Mouse (Mus musculus) hindbrain, embryonic 10.5 days (tissue): ENCODE results near the gene Tm7sf3. TPM values are rescaled to one million over a fixed set of nuclear protein-coding genes. Genes with fewer than 3 reads are reported as not detected.

Experiments
- DNase-seq: peaks from one replicate; pipeline ENCODE4 v3.0.0-alpha.2; 2017; ENCODE audit warnings: low spot score
- H3K27ac ChIP-seq: fragments of 300-500 bp; sonication (generic); 2 replicates; pipeline ENCODE4 v1.5.1; 2016; ENCODE audit warnings: mild to moderate bottlenecking, moderate library complexity
- H3K27me3 ChIP-seq: fragments of 300-500 bp; sonication (generic); 2 replicates; pipeline ENCODE4 v1.6.1; 2016; ENCODE audit warnings: mild to moderate bottlenecking; ENCODE audit not compliant: poor library complexity, insufficient read depth, severe bottlenecking
- H3K36me3 ChIP-seq: fragments of 300-500 bp; sonication (generic); 2 replicates; pipeline ENCODE4 v1.6.1; 2016; ENCODE audit warnings: mild to moderate bottlenecking, moderate library complexity
- H3K4me1 ChIP-seq: fragments of 300-500 bp; sonication (generic); replicated peaks from 2 replicates; pipeline ENCODE4 v1.6.1; 2016; ENCODE audit warnings: mild to moderate bottlenecking
- H3K4me3 ChIP-seq: fragments of 300-500 bp; sonication (generic); 2 replicates; pipeline ENCODE4 v1.5.1; 2016; ENCODE audit warnings: mild to moderate bottlenecking, moderate library complexity
- H3K9me3 ChIP-seq: fragments of 300-500 bp; sonication (generic); 2 replicates; pipeline ENCODE4 v1.6.1; 2016; ENCODE audit warnings: mild to moderate bottlenecking, moderate library complexity
- whole genome bisulfite sequencing: fragments of 180-500 bp; shearing (Covaris S2); methylation state at CpG from one replicate; pipeline ENCODE4 v1.1.7; 2016; 5-methylcytosine and 5-hydroxymethylcytosine counted together
- polyA plus RNA-seq: library from polyadenylated mRNA; unstranded; fragments of >200 nt; fragmentation: Nextera tagmentation; extraction: Ambion mirVana; gene quantifications from 2 replicates; pipeline ENCODE4 v1.2.1, GENCODE M21; 2016

Gene Tm7sf3
- polyA plus RNA-seq, 1 experiment from 2014 or later = 23.0 TPM

GRCm38 (mm10) chr6:146643184-146643570, 553 bp upstream of the Tm7sf3 start:
- Histone ChIP-seq H3K36me3 (no peaks in the 10 kb centered on the region), H3K9me3 (no peaks in the 10 kb centered on the region), H3K27ac (peak overlapping the region; percentile 96), H3K4me1 (peaks cover 13% of the 10 kb centered on the region), H3K4me3 (peak overlapping the region; percentile 91), H3K27me3 (no peaks in the 10 kb centered on the region)
- DNase-seq = peak; percentile 10
- WGBS = 45% methylated on average over 11 of the region's 11 CpGs

- no peaks in the 10 kb centered on the region for H3K36me3 ChIP-seq
- no peaks in the 10 kb centered on the region for H3K27me3 ChIP-seq
- H3K27ac ChIP-seq = peak overlapping the region; percentile 96
- peaks cover 13% of the 10 kb centered on the region for H3K4me1 ChIP-seq
- DNase-seq = no peak
- peak overlapping the region; percentile 91 for H3K4me3 ChIP-seq
- no peaks in the 10 kb centered on the region for H3K9me3 ChIP-seq
- WGBS = 69% methylated on average over 11 of the region's 11 CpGs
Observed at GRCm38 (mm10) chr6:146641621-146642210, 908 bp downstream of the Tm7sf3 start.

- Histone ChIP-seq H3K27me3 (no peaks in the 10 kb centered on the region), H3K4me3 (no peak overlapping the region), H3K27ac (no peak overlapping the region), H3K4me1 (peaks cover 13% of the 10 kb centered on the region), H3K36me3 (no peaks in the 10 kb centered on the region), H3K9me3 (no peaks in the 10 kb centered on the region)
- WGBS = 89% methylated on average over 6 of the region's 6 CpGs
- no peak for DNase-seq
Observed at GRCm38 (mm10) chr6:146640991-146641390, 1.6 kb downstream of the Tm7sf3 start.

GRCm38 (mm10) chr6:146640068-146640965, 2.3 kb downstream of the Tm7sf3 start:
- Histone ChIP-seq H3K4me1 (peaks cover 13% of the 10 kb centered on the region), H3K4me3 (no peak overlapping the region), H3K9me3 (no peaks in the 10 kb centered on the region), H3K27ac (no peak overlapping the region), H3K27me3 (no peaks in the 10 kb centered on the region), H3K36me3 (no peaks in the 10 kb centered on the region)
- 93% methylated on average over 7 of the region's 7 CpGs for WGBS
- no peak for DNase-seq

GRCm38 (mm10) chr6:146636482-146636881, 6.1 kb downstream of the Tm7sf3 start:
- Histone ChIP-seq H3K9me3 (no peaks in the 10 kb centered on the region), H3K4me1 (peaks cover 21% of the 10 kb centered on the region), H3K4me3 (no peak overlapping the region), H3K27ac (no peak overlapping the region), H3K36me3 (no peaks in the 10 kb centered on the region), H3K27me3 (no peaks in the 10 kb centered on the region)
- DNase-seq = no peak
- WGBS = 89% methylated on average over 5 of the region's 5 CpGs

GRCm38 (mm10) chr6:146634759-146635606, 7.6 kb downstream of the Tm7sf3 start:
- no peaks in the 10 kb centered on the region for H3K36me3 ChIP-seq
- H3K9me3 ChIP-seq = no peaks in the 10 kb centered on the region
- H3K27me3 ChIP-seq = no peaks in the 10 kb centered on the region
- peak overlapping the region; percentile 78 for H3K4me3 ChIP-seq
- H3K27ac ChIP-seq = peak overlapping the region; percentile 94; the same call in 1 of the 2 replicates
- H3K4me1 ChIP-seq = peaks cover 21% of the 10 kb centered on the region
- no peak for DNase-seq
- WGBS = 65% methylated on average over 4 of the region's 4 CpGs

GRCm38 (mm10) chr6:146634015-146634722, 8.5 kb downstream of the Tm7sf3 start:
- H3K36me3 ChIP-seq = no peaks in the 10 kb centered on the region
- WGBS = under 1% methylated on average over 82 of the region's 82 CpGs

GRCm38 (mm10) chr6:146633629-146634014, 9.0 kb downstream of the Tm7sf3 start:
- Histone ChIP-seq H3K9me3 (no peaks in the 10 kb centered on the region), H3K27me3 (no peaks in the 10 kb centered on the region), H3K4me1 (peaks cover 21% of the 10 kb centered on the region), H3K4me3 (peak overlapping the region; percentile 78), H3K27ac (peak overlapping the region; percentile 94), H3K36me3 (no peaks in the 10 kb centered on the region)
- 14% methylated on average over 14 of the region's 14 CpGs for WGBS
- DNase-seq = no peak

More at GRCm38 (mm10) chr6:146634015-146634722, 8.5 kb downstream of the Tm7sf3 start:
- no peaks in the 10 kb centered on the region for H3K9me3 ChIP-seq
- no peaks in the 10 kb centered on the region for H3K27me3 ChIP-seq
- peaks cover 21% of the 10 kb centered on the region for H3K4me1 ChIP-seq
- H3K27ac ChIP-seq = peak overlapping the region; percentile 94
- DNase-seq = peak; percentile 80
- H3K4me3 ChIP-seq = peak overlapping the region; percentile 78

- Histone ChIP-seq H3K27ac (peak overlapping the region; percentile 94; the same call in 1 of the 2 replicates), H3K36me3 (no peaks in the 10 kb centered on the region), H3K27me3 (no peaks in the 10 kb centered on the region), H3K4me3 (peak overlapping the region; percentile 78), H3K9me3 (no peaks in the 10 kb centered on the region), H3K4me1 (peaks cover 25% of the 10 kb centered on the region)
- DNase-seq = peak; percentile 10
- WGBS = 50% methylated on average over 8 of the region's 8 CpGs
Observed at GRCm38 (mm10) chr6:146633097-146633496, 9.5 kb downstream of the Tm7sf3 start.

GRCm38 (mm10) chr6:146632403-146632802, 10.2 kb downstream of the Tm7sf3 start:
- Histone ChIP-seq H3K9me3 (no peaks in the 10 kb centered on the region), H3K4me3 (no peak overlapping the region), H3K36me3 (no peaks in the 10 kb centered on the region), H3K27me3 (no peaks in the 10 kb centered on the region), H3K4me1 (peaks cover 27% of the 10 kb centered on the region), H3K27ac (no peak overlapping the region)
- WGBS = 89% methylated on average over 9 of the region's 9 CpGs
- no peak for DNase-seq

- H3K36me3 ChIP-seq = no peaks in the 10 kb centered on the region
- peaks cover 27% of the 10 kb centered on the region for H3K4me1 ChIP-seq
- no peaks in the 10 kb centered on the region for H3K27me3 ChIP-seq
- no peak overlapping the region for H3K27ac ChIP-seq
- H3K9me3 ChIP-seq = no peaks in the 10 kb centered on the region
- no peak overlapping the region for H3K4me3 ChIP-seq
- no peak for DNase-seq
- WGBS = 77% methylated on average over 8 of the region's 8 CpGs
Observed at GRCm38 (mm10) chr6:146631847-146632246, 10.8 kb downstream of the Tm7sf3 start.

- H3K27ac ChIP-seq = no peak overlapping the region
- no peaks in the 10 kb centered on the region for H3K27me3 ChIP-seq
- WGBS = 95% methylated on average over 4 of the region's 4 CpGs
Observed at GRCm38 (mm10) chr6:146630961-146631360, 11.7 kb downstream of the Tm7sf3 start.

More at GRCm38 (mm10) chr6:146630961-146631360, 11.7 kb downstream of the Tm7sf3 start:
- Histone ChIP-seq H3K4me1 (peaks cover 27% of the 10 kb centered on the region), H3K36me3 (no peaks in the 10 kb centered on the region), H3K4me3 (no peak overlapping the region), H3K9me3 (no peaks in the 10 kb centered on the region)
- no peak for DNase-seq
